Mouse (Mus musculus) c-Kit-negative CD71-positive TER-119-positive erythroid progenitor cells, embryonic 14.5 days (primary cell): ENCODE results near the gene D230025D16Rik.
A peak's percentile ranks its signal among the peaks of the same experiment; 100 is the strongest.
"Not testable (repeated sequence)": the region's sequence is repeated elsewhere in the genome, so short reads cannot be mapped to it uniquely, and the experiment has no call there.

Experiments
- DNase-seq: peaks from one replicate; pipeline ENCODE4 v3.0.0-alpha.2; 2013; ENCODE audit warnings: low read depth, low spot score

The D230025D16Rik gene

DNA sequence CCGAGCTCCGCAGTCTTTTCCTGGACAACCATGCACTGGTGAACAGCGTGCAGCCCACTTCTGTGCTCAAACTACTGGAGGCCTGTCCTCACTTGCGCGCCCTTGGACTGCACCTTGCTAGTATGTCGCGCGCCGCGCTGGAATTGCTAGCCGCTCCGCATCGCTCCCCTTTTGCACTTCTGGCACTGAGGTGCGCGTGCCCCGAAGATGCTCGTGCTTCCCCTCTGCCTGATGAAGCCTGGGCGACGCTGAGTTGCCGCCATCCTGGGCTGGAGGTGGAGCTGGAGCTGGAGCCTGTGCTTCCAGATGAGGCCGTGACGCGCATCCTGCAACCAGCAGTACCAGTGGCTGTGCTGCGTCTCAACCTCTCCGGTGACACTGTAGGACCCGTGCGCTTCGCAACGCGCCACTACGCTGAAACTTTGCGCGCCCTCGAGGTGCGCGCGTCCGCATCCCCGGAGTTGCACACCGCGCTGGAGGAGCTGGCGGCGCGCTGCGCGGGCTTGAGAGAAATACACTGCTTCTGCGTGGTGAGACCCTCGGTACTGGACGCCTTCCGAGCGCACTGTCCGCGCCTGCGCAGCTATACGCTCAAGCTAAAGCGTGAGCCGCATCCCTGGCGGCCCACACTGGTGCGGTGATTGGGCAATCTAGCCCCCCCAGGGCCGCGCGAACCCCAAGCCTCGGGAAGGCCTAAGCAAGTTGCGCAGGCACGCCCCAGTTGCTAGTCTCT, 43.6 kb downstream of the D230025D16Rik start:
- DNase-seq, result no peak

DNA sequence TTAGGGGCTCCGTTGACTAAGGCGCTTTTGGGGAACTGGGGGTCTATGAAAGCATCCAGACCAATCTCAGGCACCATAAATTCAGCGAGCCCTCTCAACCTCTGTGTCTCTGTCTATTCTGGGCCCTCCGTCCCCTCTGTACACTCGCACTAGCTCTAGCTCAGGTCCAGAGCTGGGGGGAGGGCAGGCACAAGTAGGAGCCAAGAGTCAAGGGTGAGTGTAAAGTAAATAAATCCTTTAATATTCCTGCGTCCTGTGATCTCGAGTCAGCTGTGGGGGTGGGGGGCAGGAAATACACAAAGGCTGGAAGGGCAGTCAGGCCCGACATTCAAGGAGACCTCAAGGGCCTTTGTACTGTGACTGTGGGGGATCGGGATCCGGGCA, 44.1 kb downstream of the D230025D16Rik start:
- no peak for DNase-seq

DNA sequence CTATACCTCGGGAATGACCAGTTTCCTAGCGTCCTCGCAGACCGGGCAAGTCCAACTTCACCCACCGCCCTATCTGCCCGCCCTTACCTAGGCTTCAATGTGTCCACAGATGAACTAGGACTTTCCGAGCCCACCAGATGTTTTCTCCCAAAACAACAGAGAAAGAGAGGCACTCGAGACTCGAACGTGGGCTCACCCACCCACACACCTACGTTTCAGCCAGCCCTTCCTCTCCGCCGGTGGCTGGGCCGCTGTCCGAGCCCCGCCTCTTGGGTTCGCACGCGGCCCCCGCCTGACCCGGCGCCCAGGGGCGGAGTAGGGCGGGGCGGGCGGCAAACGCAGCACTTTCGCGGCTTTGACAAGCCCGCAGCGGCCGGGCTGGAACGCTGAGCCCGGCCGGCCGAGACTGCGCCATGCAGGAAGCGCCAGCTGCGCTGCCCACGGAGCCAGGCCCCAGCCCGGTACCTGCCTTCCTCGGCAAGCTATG, 44.6 kb downstream of the D230025D16Rik start, which contains the start of gene Hsf4:
Hsf4 (plus strand) TSS at position 341 of the 487 bp plus-strand sequence.
- no peak for DNase-seq

DNA sequence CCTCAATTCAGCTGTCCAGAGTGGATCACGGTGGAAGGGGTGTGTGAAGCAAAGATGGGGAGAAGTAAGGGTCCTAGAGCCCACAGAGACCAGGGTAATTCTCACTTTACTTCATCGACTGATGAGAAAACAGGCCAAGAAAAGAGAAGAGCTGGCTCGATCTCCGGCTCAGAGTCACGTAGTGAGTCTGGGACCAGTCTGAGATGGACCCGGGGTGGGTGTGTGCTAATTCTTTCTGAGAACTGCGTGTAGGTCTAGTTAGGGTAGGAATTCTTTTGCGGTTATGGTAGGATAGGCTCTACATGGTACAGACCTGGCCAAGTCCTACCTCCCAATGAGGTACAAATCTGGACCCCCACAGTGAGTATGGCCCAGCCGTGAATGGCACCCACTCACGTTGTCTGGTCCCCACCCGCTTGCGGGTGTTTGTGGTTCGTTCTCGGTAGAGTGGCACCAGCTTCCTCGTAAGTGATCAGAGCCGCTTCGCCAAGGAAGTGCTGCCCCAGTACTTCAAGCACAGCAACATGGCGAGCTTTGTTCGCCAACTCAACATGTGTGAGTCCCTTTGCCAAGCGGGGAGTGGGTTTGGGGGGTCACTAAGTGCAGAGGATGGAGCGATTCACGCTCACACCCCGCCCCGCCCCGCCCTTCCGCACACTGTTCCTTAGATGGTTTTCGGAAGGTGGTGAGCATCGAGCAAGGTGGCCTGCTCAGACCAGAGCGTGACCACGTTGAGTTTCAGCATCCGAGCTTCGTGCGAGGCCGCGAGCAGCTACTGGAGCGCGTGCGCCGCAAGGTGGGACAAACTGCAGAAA, 45.4 kb downstream of the D230025D16Rik start:
- DNase-seq, result no peak

DNA sequence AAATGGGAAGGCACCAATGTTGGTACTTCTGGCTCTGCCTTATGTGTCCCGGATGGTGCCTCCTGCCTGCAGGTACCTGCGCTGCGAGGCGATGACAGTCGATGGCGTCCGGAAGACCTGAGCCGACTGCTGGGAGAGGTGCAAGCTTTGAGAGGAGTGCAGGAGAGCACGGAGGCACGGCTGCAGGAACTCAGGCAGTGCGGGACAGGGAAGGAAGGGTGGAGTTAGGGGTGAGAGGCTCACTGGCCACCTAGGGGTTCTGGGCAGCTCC, 45.9 kb downstream of the D230025D16Rik start:
- no peak for DNase-seq

DNA sequence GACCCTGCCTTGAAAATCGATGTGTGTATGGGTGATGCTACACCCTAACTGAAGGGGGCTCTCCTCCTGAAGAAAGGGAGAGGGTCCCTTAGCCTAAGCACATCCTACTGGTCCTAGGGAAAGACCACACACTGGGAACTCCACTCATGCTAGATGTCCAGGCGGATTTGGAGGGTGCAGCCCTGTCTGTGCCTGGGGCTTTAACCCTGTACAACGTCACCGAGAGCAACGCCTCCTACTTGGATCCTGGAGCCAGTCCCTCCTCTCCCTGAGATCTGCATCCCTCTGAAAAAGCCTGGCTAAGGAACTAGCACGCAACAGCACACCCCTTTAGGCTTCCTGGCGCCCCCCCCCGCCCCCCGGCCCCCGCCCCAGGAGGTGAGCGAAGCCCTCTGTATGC, 50.4 kb downstream of the D230025D16Rik start:
- DNase-seq, result no peak

DNA sequence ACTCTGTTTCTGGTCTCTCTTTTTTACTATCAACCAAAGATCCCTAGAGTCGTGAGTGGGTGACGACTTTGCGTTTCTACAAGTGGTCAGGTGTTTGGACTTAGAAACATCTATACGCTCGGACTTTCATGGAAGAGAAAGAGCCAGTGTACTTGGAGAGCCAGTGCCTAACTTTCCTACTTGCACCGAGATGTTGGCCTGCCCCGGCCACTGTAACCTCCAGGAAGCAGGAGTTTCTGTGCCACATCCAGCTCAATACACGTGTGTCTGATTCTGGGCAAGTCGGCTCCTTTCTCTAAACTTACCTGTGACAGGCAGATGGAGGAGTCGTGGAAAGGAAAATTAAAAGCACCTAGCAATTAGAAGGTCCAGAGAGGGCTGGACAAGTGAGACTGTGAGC, 50.9 kb downstream of the D230025D16Rik start, which contains the start of gene Nol3:
Nol3 (plus strand) TSS at position 301 of the 400 bp plus-strand sequence.
- DNase-seq, result no peak

DNA sequence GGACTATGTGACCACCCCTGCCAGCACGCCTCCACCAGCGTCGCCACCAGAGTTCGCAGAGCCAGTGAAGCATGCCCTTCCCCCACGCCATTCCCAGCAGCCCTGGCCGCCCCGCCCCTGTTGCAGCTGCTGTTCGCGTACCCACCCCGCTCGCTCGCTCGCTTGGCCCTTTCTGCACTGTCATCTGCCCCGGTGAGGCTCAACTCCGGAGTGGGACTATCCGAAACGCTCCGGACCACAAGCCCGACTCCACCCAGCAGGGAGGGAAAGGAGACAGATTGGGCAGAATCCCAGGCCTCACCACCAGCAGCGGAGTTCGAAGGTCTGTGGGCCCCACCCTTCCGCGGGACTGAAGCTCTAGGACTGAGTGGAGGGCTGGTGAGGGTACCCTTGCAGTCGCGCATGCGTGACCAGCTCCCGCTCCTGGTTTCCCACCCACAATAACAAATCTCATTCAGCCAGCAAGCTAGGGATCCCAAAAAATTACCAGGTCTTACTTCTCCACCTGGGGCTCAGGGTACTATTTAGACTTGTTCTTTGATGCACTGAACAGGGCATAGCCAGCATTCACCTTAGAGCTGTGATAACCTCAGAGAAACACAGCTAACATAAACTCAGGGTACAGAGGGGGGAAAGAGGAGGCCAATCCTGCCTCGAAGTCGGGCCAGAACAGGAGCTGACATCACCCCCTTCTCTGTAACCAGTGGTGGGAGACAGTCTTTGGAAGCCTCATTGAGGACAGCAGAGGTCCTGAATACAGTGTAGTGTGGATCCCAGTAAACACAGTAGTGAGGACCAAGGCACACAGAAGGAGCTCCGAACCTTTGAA, 51.6 kb downstream of the D230025D16Rik start:
- DNase-seq, result no peak

DNA sequence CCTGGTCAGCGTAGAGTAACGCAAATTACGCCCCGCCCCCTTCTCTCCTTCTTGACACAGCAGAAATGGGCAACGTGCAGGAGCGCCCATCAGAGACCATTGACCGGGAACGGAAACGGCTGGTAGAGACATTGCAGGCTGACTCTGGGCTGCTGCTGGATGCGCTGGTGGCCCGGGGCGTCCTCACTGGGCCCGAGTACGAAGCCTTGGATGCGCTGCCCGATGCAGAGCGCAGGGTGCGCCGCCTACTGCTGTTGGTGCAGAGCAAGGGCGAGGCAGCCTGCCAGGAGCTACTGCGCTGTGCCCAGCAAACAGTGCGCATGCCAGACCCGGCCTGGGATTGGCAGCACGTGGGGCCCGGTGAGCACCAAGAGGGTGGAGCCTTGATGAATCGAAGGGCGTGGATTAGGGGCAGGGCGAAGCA, 54.0 kb downstream of the D230025D16Rik start:
- DNase-seq, result no peak

DNA sequence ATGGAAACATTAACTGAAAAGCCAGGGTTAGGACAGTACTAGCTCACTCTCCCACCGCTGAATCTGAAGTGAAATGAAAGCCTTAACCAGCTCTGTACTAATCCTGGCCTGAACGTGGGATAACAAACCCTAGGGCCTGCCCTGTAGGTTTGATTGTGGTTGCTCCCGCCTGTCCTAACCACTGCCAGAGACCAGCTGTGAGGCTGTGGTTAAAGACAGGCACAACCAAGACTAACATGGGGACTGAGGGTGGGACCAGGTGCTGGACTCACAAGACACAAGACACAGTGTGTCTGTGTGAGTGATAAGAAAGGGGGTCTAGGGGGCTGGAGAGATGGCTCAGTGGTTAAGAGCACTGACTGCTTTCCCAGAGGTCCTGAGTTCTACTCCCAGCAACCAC, 55.6 kb downstream of the D230025D16Rik start:
- no peak for DNase-seq

DNA sequence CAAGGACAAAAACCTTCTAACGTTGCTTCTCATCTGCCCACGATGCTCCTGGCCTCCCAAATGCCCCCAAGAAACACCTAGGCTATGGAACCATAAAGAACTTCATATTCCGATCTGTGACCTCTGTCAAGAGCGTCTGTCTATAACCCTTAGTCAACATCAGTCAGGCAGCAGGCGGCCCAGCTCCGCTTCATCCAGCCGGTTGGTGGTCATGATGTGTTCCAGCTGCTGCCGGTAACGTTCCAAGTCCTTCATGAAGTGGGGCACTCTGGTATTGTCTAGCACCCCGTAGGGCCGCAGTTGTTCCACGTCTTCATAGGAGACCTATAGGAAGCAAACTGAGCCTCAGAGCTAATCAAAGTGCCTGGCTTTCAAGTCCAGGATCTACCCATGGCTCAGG, 56.9 kb downstream of the D230025D16Rik start:
- no peak for DNase-seq

DNA sequence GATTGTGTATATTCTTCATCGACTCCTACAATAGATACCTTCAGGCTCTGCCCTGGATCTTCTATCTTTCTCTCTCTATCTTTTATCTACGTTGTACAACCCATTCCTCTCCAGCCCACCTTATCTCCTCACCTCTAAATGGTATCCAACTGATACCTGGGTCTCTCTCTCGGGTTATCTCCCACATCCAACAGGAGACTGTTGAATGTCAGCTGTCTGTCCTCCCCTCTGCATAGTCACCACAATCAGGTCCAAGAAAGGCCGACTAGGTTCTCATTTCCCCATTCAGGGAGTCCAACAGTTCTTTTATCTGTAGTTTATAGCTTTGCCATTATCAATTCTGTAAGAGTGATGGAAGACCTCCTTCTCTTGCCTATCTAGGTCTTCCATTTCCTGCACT, 57.3 kb downstream of the D230025D16Rik start:
- no peak for DNase-seq

DNA sequence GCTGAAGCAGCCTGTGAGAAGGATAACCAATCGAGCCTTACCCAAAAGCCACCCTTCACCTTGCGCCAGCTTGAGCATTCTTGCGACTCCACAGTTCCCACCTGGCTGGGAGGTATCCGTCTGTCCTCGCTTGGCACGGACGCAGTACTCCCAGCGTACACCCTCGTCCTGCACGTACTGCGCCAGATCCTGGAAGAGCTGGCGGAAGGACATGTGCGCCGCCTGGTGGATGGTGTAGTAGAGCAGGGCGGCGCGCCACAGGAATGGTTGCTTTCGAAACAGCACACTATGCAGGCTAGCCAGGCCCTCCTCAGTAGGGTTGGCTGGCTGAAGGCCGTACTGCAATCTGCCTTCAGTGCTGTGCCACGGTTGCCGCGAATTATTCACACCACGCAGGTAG, 58.1 kb downstream of the D230025D16Rik start:
- DNase-seq, result no peak

DNA sequence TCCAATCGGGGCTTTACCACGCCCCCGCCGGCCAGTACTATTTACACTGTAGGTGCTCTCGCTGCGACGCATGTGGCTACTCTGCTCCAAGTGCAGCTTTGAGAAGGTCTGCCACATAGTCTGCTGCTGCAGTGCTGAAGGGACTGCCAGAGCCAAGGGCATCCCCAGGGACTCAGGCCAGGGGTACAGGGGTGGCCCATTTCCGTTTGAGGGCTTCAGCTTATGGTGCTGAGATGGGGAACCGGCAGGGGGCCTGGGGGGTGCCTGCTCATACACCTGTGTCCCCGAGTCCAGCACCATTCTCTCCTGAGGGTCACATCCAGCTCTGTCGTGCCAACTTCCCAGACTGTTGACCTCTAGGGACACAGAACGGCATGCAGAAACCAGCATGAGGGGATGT, 60.6 kb downstream of the D230025D16Rik start:
- no peak for DNase-seq

DNA sequence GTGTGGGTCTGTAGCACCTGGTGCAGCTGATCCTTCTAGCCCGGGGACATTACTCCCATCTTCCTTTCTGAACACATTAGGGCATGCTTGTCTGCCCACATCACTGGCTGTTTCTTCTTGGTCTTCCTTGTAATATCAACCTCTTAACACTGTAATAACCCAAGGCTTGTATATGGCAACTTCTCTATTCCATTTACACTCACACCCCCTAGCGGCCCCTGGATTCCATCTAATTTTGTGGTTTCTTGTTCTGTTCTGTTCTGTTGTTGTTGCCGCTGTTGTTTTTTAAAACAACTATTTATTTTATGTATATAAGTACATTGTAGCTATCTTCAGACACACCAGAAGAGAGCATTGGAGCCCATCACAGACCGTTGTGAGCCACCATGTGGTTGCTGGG, 62.0 kb downstream of the D230025D16Rik start:
- DNase-seq, result no peak

DNA sequence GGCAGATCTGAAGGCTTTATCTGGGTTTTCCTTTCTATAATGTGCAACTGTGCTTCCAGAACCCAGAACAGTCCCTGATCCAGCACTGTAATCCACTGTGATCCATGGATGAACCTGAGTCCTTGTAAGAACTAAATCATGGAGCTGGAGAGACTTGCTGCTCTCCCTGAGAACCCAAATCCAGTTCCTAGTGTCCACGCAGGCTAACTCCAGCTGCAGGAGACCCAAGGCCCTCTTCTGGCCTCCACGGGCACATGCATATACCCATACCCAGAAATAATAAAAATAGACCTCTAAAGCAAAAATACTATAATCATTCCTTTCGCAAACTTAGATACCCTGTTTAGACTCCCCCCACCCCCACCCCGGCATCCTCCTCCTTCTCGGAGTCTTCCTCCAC, 63.3 kb downstream of the D230025D16Rik start:
- no peak for DNase-seq

DNA sequence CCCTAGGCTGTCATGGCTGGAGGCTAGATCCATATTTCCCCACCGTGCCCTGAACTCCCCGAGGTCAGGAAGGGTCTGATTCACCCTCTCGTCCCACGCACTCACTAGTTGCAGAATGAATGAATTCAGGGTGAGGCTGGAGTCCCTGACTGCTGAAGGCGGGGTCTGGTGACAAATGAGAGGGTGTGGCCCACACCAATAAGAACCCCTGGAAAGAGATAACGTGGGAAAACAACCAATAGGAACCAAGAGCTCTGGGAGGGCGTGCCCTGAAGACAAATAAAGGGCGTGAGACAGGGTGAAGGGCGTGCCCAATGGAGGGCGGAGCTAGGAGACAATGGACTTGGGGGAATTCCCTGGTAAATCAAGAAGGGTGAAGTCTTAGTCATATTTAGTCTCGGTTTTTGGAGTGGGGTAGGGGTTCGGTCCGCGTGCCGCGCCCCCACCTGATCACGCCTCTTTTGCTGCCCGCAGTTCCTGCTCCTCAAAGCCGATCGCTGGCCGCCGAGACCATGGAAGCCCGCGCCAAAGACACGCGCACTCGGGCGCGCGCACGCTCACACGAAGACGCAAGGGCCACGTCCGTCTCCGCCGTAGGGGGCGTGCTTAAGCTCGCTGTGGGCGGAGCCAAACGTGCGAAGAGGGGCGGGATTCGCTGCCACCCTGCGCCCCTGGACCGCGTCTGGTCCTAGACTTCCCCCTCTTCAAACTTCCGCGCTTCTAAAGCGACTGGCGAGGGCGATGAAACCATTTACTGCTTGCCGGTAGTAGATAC, 64.2 kb downstream of the D230025D16Rik start:
- no peak for DNase-seq

DNA sequence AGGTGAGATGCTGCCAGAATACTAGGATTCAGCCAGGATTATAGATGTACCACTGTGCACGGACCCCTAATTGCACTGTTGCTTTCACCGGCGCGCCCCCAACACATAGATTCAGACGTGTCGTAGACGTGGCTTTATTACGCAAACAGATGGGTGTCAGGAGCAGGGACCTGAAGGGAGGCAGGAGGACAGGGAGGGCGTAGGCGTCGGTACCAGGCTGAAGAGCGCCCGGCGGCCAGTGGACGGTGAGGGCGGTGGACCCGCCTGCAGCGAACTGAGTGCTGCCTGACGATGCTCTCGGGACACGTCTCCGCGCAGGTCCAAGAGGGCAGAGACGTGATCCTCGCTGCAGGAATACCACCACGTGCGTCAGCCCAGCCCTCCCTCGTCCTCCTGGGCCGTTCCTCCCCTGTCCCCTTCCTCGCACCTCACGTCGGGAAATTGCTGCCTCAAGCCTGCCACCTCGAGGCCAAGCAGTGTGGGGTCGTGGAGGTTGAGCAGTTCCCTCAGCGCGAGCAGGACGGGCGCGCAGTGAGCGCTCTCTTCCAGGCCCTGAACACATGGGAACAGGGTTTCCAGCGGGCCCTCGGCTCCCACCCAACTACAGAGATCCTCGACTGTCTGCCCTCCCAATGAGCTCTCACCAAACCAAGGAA, 65.0 kb downstream of the D230025D16Rik start, which contains the start of gene 4931428F04Rik:
4931428F04Rik (minus strand) TSS at position 60 of the 656 bp plus-strand sequence.
- no peak for DNase-seq

DNA sequence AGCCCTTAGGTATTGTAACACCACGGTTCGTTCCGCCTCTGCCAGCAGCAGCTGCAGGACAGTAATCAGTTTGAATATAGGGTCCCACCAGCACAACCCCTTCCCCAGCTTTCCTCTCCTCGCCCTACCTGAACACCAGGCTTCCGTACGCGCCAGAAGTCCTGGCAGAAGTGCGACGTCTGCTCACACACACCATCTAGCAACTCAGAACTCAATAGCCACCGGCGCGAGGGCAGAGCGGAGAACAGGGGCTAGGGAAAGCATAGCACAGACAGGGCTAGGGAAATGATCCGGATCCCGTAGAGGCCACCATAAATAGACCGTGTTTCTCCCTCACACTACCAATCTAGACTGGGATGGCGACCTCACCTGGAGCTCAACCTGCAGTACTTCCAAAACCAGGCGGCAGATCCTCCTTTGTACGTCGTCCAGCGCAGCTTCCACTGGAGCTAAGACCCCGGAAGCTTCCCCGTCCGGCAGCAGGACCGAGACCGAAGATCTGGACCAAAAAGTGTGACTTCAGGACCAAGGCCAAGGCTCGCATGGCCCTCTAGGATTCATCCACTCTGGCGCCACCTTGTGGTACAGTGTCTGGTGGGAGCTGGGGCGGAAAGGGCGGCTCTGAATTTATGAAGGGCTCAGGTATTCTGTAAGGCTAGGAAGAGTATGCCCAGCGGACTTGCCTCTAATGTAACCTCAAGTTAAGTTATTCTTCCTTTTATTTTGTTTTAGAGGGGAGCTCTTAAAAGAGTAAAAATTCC, 65.8 kb downstream of the D230025D16Rik start:
- peak; percentile 79 for DNase-seq

DNA sequence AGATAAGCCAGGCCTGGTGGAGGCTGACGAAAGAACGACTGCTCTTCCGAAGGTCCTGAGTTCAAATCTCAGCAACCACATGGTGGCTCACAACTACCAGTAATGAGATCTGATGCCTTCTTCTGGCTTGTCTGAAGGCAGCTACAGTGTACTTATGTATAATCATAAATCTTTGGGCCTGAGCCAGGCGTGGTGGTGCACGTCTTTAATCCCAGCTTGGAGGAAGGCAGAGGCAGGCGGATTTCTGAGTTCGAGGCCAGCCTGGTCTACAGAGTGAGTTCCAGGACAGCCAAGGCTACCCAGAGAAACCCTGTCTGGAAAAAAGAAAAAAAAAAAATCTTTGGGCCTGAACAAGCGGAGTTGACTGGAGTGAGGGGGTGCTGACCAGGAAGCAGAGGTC, 66.4 kb downstream of the D230025D16Rik start:
- not testable (repeated sequence) for DNase-seq
